Mouse (Mus musculus): ENCODE data around the gene Prg3.

The Prg3 gene

DNA sequence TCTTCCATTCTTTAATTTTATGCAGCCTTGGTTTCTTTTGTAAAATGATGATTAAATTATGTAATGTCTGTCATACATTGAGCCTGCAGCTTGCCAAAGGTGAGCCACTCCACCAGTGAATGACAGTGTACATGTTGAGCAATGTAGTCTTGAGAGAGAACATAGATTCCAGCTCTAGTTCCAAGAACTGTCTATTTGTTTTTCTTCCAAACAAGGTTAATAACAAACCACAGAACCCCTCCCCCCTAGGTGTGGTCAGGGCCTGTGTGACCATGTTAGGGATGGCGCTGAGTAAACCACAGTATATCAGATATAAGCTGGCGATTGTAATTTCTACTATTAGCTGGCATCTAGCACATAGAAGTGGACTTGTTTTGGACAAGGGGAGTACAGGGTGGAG is 8.4 kb downstream of the Prg3 start:
- DNase-seq (ENCODE audit: low spot score) = no peak

DNA sequence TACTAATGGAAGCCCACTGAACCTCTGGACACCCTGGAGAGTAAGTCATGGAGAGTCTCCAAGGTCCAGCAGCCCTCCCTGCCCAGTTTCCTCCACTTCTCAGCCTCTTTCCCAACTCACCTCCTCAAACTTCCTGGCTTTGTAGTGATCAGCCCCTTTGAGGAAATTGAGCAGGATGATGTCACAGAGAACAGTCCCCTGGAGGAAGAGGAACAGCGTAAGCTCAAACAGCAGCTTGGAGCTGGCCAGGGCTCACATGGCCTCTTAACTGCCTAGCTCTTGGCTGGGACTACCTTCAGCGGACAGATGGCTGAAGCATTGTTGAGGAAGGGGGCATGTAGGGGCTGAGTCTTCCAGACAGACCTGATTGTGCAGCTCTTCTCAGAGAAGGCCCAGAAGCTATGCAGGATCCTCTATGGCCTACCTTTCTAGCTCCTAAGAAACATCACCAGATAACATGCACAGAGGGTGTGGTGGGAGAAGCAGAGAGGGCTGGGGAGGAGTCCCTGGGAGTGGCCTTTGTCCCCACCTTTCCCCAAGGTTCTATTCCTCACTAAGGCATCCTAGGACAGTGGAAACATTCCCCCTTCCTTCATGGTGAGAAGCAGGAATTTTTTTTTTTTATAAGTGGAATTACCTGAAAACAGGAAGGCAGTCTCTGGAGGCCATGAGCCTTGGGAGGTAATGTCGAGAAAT is 11.6 kb downstream of the Prg3 start:
- no peak for DNase-seq (ENCODE audit: low spot score)

DNA sequence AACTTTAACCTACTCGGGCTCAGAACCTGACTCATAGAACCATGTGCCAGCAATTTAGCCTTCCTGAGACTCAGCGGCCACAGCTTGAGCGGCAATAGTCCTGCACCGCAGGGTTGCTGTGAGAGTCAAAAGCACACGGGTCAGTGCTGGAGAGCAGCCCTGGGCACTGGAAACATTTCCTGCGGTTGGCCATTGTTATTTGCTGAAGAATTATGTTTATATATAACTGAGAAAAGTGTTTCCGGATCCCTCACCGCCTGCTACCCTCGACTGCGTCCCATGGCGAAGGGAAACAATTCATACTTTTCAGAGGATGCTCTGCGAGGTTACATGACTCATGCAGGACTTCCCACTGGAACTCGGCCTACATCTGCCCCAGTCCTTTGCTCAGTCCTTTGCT is 13.5 kb downstream of the Prg3 start:
- no peak for DNase-seq (ENCODE audit: low spot score)

DNA sequence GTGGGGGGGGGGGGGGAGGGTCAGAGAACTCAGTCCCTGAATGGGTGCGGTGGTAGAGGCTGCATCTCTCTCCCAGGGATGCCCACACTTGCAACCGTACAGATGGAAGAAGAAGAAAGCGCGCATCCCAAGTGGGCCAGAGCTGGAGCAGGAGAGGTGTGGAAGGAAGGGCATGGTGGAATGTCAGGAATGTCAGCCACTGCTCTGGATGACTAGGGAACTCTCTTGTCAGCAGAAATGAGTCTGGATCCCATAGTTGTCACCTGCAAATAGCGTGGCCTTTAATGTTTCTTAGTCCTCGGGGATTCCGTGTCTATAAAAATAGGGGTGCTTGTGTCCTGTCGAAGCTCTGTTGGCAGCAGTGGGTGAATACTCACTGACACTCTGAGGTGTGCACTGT is 14.6 kb downstream of the Prg3 start:
- DNase-seq (ENCODE audit: low spot score) = no peak

DNA sequence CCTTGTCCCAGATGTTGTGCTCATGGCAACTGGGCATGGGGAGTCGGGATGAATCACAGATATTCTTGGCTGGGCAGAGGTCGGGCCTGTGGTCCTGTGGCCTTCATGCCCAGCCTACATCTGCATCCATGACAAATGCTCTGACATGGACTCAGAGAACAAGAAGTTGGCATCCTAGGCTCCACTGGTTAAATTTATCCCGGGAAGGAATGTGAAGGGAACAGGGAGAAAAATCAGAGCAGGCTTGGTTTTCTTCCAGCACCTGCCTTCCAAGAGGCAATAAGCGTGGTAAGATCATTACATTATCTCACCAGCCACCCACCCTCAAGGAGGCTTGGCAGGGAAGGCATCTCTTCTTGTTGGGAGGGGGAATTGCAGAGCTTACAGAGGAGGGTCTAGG is 16.3 kb downstream of the Prg3 start:
- no peak for DNase-seq (ENCODE audit: low spot score)

DNA sequence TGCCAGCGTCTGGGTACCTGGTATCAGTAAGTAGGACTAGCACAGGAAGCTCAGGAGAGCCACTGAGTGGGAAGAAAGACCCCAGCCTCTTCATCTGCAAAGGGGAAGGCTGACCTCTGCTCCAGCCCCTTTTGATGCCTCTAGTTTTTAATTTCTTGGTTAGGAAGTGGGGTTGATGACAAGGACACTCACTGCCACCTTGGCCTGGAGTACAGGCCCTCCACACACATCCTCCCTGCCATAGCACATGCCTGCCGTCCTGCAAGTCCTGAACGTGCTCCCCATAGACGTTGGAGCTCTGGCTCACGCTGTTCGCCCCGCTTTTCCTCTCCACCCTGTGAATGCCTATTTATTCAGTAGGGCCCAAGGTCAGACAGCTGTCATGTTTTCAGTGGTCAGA is 18.6 kb downstream of the Prg3 start:
- DNase-seq (ENCODE audit: low spot score) = no peak

DNA sequence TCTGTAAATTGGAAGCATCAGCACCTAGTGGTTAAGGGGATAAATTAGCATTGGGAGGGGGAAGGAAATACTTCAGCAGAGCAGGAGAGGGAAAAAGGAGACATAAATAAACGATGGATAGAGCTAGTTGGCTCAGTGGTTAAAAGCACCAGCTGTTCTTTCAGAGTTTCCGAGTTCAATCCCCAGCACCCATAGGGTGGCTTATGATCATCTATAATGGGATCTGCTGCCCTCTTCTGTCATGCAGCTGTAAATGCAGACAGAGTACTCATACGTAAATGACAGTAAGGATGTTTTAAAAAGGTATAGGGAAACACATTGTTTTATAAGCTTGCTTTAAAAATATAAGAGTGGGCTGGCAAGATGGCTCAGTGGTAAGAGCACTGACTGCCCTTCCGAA is 19.7 kb downstream of the Prg3 start:
- DNase-seq (ENCODE audit: low spot score) = no peak

DNA sequence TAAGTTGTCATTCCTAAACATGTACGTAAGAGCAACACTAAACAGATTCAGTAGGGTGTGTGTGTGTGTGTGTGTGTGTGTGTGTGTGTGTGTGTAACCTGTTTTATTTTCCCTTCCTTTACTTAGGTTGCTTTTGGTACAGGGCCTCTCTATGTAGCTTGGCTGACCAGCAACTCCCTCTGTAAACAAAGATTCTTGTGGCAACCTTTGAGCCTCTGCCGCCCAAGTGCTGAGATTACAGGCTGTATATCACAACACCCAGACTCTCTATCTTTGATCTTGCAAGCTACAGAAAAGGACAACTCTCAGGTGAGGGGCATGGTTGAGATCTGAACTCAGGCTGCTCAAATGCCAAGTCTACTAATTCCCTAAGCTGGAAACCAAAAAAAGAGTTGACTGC is 21.2 kb downstream of the Prg3 start:
- no peak for DNase-seq (ENCODE audit: low spot score)

DNA sequence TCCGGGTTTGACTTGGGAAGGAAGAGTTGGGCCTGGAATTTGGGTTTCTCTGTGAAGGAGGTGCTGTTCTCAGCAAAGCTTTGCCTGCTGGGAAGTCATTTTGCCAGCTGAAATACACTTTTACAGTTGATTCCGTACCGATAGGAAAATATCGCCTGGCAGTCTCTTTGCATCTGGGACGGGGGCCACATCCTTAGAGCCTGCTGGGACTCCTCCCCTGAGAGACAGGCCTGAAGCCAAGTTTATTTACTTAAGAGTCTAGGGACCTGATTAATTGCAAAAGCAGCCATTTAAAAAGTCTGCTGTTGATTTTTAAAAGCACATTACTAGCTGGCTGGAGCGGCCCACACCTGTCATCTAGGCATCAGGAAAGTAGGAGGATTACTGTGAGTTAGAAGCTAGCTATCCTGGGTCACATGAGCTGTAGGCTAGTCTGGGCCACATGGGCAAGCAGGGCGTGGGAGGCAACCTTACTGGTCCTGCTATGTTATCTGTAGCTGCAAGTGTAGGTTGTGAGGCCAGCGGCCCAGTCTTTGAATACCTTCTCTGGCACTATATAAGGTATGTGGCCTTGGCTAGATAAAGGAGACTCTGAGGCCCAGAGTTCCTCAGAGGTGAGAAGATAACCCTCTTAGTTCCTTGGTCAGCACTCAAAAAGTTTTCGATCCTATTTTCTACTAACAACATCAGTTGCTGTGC is 24.0 kb downstream of the Prg3 start:
- no peak for DNase-seq (ENCODE audit: low spot score)

DNA sequence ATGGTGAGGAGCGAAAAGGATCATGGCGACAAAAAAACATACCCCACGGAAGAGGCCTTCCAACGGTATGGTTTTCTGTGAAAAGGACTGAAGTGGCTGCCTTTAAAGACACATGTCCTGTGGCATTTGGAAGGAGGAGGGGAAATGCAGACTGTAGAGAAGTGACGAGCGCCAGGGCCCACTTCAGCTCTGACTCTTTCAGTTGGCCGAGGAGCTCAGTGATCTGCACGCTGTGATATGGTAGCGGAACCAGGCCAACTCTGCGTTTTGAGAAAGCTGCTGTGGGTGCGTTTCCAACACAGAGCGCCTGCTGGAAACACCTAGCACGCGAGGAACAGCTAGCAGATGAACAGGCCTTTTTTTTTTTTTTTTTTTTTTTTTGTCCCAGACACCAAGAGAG is 24.7 kb downstream of the Prg3 start:
- no peak for DNase-seq (ENCODE audit: low spot score)

DNA sequence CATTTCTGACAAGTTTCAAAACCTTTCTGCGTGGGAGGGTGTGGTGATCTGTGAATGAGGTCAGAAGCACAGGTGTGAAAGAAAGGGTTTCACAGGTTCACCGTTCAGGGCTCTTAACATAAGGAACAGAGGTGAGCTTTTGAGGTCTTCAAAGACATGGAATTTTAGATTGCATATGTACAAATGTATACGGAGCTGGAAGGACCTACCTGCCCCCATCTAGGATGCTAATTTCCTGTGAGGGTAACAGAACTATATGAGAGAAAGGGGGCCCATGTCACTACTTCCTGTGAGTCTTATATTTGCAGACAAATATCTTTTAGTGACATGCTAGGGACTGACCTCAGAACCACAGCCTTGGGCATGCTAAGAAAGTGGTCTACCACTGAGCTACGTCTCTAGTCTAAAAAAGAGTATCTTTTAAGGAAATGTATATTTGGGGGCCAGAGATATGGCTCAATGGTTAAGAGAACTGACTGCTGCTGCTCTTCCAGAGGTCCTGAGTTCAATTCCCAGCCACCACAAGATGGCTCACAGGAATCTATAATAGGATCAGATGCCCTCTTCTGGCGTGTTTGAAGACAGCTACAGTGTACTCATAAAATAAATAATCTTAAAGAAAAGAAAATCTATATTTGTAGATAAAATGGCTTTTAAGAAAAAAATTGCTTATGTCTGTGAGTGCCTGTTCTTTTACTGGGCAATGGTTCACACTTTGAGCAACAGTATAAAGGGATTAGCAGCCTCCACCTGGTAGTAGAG is 26.0 kb downstream of the Prg3 start:
- DNase-seq (ENCODE audit: low spot score) = no peak

DNA sequence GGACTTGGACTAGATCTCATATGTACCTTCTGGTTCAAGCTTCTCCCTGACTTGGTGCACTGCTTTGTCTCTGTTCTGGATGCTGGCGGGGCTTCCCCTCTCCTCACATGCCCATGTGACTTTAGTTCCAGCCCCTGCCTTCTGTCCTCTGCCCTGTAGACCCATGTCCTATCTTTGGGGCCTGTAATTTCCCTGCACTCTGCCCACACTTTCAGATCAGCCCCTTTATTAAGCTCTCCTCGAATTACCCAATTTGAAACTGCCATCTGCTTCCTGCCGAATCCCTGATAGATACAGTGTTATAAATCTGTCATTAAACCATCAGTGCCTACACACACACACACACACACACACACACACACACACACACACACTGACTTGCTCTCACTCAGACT is 26.6 kb downstream of the Prg3 start:
- no peak for DNase-seq (ENCODE audit: low spot score)

DNA sequence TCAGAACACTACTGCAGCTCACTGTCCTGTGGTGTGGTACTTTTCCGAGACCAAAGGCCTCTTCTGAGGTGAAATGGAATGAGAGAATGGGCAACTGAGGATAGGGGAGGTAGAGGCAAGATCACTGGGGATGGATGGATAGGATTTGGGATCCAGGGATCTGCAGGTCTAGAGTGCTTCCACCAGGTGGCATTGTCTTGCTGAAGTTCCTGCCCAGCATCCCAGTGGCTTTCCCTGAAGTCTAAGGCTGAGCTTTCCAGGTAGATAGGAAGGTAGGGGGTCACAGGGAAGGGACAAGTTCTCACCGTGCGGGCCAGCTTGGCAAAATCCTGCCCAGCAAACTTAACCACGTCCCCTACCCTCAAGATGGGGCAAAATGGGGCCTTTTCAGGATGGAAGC is 34.0 kb downstream of the Prg3 start:
- no peak for DNase-seq (ENCODE audit: low spot score)

DNA sequence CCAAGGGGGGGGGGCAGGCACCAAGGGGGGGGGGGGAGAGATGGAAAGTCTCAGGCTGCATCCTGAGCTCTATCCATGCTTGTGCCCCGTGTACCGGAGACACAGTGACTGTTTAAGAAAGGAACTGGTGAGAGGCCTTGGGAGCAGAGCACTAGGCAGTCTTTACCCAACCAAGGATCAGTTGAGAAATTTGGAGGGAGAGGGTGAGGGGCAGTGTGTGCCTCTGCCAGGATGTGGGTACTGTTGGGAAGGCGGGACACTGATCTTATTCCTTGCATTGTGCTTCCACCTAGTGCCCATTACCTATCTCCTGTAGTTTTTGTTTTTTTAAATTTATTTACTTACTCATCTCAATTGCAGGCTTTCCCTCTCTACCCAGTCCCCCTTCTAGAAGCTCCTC is 38.2 kb downstream of the Prg3 start:
- no peak for DNase-seq (ENCODE audit: low spot score)

DNA sequence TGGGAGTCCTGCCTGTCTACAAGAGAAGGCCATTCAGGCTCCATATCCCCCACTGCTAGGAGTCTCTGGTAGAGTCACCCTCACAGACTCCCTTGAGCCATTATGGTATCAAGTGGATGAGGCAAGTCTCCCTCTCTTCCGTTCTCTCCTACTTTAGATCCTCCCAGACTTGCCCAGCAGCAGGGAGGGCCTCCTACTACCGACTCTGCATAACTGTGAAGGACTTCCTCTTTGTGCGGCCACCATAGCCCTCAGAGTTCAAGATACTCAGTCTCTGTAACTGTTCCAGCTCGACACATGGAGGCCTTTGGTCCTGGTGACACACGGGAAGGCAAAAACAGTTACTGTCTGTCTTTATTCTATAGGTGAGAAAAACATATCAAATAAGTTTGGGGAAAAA is 39.3 kb downstream of the Prg3 start:
- DNase-seq (ENCODE audit: low spot score) = no peak

DNA sequence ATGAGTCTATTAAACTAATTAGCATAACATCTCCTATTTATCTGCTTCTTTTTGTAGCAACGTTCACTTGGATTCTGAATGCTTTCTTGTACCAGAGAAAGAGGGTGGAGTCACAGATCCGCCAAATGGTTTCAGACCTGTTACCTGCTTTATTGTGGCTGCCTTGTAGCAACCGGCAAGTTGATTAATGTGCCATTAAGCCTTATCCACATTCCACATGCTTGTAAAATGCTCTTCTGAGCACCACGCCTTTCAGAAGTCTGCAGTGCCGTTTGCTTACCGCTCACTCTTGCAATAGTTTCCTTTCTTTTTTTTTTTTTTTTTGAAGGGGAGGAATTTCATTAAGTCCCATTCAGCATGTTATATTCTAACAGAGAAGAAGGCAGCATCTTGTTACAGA is 41.9 kb downstream of the Prg3 start:
- no peak for DNase-seq (ENCODE audit: low spot score)

DNA sequence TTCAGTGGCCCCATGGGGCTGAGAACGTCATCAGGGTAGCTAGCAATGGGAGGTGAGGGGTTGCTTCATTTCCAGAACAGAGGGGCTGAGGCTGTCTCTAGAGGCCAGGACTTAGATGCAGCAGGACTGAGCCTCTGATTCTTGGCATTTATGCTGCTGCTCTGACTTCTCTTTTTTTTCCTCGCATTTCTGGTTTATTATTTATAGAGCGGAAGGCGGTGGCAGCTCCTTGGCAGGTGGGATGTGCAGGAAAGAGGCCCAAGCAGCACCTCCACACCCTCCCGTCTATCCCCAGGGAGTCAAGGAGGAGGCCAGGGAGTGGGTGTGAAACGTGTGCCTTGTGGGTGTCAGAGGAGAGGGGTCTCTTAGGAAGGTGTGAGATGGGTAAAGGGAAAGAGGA is 43.0 kb downstream of the Prg3 start:
- no peak for DNase-seq (ENCODE audit: low spot score)

DNA sequence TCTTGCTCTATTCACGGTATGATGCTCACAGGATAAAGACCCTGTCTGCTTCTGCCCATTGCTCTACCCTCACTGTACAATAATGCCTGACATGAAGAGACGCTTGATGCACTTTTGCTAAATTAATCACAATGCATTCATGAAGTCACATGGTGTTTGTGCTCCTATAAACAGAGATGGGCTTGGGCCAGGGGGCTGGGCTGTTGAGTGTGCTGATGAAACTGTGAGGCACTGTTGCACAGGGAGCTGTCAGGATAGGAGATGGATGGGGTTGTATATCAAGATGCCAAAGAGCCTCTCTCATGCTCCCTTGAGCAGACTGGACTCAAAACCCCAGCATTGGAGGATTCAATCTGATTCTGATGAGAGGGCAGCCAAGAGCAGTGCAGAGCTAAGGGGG is 45.1 kb downstream of the Prg3 start:
- DNase-seq (ENCODE audit: low spot score) = no peak

DNA sequence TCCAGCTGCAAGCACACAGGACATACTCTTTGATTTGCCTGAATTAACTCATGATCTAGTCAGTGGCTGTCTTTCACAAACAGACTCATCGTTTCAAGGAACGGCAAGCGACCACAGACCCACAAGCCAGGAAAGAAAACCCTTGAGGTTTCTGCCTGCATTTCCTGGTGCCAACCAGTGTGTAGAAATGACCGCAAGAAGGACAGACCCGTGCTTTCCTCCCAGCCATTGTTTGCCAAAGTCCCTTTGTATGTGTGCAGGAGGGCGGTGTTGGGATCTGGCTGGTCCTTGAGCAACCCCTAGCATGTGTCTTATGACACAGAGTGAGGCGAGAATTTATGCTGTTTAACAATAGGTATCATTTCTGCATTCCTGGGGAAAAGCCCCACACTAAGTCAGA is 46.2 kb downstream of the Prg3 start:
- no peak for DNase-seq (ENCODE audit: low spot score)

DNA sequence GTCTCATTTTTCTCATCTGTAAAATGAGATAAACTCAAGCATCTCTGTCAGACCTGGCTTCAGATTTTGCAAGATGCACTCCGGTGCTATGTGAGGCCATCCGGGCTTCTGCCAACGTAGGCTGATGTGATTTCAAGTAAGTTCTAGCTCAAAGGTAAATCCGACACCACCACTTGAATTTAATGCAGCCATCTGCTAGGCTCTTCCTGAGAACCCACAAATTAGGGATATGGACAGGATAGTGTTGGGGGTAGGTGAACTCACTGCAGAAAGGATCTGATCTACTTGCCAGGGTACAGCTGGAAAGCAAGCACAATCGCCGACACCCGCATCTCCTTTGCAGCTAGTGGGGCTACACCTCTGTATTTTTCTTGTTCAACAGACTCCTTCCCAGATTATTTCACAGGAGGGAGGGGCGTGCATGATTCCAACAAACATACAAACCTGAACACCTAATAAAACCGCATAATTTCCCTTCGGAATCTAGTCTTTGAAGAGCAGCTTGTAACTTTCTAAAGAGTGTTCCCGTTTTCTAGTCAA is 48.6 kb downstream of the Prg3 start:
- DNase-seq (ENCODE audit: low spot score) = no peak

DNA sequence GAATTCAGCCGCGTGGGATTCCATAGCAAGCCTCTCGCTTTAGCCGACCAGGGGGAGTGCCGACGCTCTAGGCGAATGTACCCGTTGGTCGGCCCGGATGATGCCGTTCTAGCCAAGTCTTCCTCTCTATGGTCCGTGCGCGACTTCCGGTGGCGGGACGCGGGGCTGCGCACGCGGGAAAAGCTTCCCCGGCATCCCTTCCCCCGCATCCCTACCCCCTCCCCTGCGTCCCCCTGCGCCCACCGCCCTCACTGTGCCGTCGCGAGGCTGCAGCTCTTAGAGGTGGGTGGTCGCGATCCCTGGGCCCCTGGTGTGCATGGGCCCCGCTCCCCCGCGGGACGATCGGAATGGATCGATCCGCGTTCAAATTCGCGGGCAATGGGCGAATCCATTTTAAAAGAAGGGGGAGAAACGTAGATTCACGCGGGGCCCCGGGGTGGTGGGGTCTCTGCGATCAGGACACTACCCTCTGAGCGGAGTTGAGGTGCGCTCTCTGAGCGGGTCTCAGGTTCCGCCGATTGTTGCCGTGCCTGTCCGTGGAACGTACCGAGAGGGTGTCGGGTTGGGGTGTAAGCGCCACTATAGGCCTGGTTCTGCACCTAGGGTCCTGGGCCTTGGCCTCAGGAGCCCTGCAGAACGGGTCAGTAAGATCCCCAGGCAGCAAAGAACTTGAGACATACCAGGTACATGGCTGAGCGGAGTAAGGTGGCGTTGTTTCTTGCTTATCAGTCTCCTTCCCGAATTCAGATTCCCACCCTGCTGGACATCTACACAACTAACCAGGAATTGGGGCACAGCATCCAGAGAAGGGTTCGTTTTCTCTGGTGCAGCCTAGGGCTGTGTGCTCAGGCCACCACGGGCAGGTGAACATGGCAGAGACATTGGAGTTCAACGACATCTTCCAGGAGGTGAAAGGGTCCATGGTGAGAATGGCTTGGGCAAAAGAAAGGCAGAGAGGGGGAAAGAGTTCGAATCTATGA is 49.3 kb downstream of the Prg3 start, which contains the start of the genes Ssrp1 and P2rx3:
TSS of gene Ssrp1 (plus strand) at position 188 of the 980 bp plus-strand sequence.
TSS of gene P2rx3 (minus strand) at position 416 of the 980 bp plus-strand sequence.
- DNase-seq (ENCODE audit: low spot score) = peak; percentile 84

DNA sequence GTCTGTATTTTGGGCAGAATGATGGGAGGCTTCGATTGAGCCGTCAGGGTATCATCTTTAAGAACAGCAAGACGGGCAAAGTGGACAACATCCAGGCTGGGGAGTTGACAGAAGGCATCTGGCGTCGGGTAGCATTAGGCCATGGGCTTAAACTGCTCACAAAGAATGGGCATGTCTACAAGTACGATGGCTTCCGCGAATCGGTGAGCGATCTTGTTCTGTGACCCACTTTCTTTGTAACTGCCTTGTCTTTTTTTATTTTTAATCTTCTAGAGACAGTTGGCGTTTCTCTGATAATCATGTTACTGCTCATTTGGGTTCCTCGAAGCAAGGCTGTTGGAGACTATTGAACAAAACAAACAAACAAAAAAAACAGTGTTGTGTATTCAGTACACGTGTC is 50.3 kb downstream of the Prg3 start:
- no peak for DNase-seq (ENCODE audit: low spot score)
